Mouse (Mus musculus) embryo, embryonic 10 days (tissue): ENCODE measurements around the gene Spata25.

Source experiments
- DNase-seq: peaks from one replicate; pipeline ENCODE4 v3.0.0-alpha.2; 2015; ENCODE audit warnings: low spot score

The Spata25 gene

DNA sequence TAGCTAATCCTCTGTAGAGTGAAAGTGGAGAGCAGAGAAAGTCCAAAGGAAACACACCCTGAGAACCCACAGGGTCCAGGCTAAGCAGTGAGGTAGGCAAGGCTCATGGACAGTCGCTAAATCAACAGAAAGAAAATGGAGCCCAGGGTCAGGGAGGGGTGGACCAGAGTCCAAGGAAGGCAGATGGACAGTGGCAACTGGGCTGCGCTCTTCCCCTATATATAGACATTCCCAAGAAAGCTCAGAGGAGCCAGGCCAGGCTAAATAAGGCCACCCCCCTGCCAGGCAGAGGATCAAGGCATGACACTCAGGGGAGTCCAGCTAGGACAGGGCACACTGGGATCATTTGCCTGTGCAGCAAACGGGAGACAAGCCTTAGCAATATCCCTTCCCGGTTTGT is 46.5 kb downstream of the Spata25 start:
- no peak for DNase-seq

DNA sequence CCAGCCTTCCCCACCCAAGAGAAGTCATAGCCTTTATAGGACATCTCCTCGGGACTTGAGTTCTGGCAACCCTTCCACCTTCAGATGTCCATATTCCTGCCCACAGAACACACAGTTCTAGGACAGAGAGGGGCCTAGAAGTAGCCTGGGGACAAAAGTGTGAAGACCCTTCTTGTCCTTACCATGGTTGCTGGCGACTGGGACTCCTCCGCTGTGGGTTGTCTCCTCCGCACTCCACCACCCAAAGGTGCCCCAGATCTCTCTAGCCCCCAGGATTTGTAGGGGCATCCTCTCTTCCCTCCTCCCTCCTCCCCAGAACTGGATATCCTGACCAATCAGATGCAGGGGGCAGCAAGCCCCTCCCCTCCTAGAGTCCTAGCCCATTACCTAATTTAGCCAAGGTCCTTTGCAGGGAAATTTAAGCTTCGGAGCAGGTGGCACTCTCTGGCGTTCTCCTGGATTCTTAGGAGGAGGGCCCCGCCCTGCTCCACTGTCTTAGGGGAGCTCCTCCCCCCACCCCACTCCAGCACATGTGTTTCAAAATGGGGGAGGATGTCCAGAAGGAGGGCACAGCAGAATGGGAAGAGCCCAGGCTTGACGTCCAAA is 48.8 kb downstream of the Spata25 start, which contains the start of gene Tnnc2:
Gene Tnnc2, minus strand, starts transcription at position 487 of the 606 bp plus-strand sequence.
- no peak for DNase-seq

DNA sequence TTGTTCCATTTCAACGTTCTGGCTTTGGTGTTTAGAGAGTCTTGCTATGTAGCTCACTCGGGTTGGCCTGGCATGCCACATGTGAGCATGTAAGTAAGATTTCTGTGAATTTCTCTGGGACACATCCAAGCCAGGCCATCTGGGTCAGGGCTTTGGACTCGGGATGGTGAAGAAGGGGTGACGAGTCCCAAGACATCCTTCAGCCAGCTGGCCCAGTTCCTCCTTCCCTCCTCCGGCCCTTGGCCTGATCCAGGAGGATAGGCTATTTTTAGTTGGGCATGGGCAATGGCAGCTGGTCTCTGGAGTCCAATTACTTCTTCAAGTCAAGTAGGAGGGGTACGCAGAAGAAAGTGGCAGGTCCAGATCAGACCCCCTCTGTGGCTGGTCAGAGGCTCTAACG is 49.5 kb downstream of the Spata25 start:
- no peak for DNase-seq

DNA sequence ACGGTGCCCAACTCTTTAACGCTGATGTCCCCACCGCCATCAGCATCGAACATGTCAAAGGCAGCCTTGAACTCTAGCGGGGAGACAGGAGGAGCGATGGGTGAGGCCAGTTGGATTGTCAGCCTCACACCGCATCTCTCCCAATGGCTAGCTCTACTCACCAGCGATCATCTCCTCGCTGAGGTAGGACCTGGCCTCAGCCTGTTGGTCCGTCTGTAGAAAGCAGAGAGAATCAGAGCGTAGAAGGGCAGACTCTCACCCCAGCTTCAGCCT is 50.4 kb downstream of the Spata25 start:
- DNase-seq, result no peak

DNA sequence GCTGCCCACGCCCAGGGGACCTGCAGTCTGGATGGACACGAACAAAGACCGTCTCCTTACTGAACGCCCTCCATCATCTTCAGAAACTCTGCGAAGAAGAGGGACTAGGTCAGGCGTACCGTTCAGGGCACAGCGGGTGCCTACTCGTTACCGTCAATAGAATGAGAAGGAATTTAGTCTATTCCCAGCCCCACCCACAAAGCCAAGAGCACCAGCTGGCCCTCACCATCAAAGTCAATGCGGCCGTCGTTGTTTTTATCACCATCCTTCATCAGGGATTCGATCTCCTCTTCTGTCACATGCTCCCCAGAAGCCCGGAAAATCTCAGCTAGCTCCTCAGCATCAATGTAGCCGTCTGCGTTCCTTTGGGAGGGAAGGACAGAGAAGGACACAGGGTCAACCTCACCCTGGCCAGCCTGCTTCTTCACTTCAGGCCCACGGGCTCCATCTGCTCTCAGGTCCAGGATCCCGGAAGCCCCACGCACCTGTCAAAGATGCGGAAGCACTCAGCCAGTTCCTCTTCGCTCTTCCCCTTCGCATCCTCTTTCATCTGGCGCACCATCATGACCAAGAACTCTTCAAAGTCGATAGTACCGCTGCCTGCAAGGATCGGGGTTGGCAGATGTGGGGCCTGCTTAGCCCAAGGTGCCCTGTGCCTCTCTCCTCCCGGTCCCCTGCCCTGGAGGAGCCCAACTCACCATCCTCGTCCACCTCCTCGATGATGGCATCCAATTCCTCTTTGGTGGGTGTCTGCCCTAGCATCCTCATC is 50.9 kb downstream of the Spata25 start:
- DNase-seq, result no peak

DNA sequence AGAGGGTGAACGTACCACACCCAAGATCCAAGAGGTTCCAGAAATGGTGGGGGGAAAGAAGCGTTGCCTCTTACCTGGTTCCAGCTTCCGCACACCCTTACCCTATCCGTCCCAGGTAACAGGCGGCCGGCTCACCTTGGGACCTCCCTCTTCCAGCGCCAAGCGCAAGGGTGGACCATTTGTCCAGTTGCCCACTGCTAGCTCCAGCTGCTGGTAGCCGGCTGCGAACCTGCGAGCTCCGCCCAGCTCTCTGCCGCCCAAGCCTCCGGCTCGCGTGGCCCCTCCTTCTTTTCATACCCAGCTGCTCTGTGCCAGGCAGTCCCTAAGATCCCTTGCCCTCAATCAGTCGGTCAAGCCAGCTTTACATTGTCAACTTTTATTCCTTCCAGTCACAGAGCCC is 51.5 kb downstream of the Spata25 start:
- DNase-seq, result no peak
